Mouse (Mus musculus) neural tube, embryonic 14.5 days (tissue): ENCODE results near the gene Crybg1. TPM values are rescaled to one million over a fixed set of nuclear protein-coding genes. Genes with fewer than 3 reads are reported as not detected.

Experiments used
- ATAC-seq: fragments of 200-750 bp; cut with Nextera tagmentation; 2 replicates; pipeline ENCODE4 v1.8.0; 2017; ENCODE audit warnings: low read depth, mild to moderate bottlenecking, moderate TSS enrichment, moderate library complexity
- H3K27ac ChIP-seq: fragments of 300-500 bp; sonication (generic); 2 replicates; pipeline ENCODE4 v1.5.1; 2014; ENCODE audit warnings: low read depth, mild to moderate bottlenecking, control low read depth, low read length, moderate library complexity, mixed read lengths
- H3K27me3 ChIP-seq: fragments of 300-500 bp; sonication (generic); 2 replicates; pipeline ENCODE4 v1.6.1; 2014; ENCODE audit warnings: low read length; ENCODE audit not compliant: control insufficient read depth, insufficient read depth
- H3K36me3 ChIP-seq: fragments of 300-500 bp; sonication (generic); 2 replicates; pipeline ENCODE4 v1.6.1; 2014; ENCODE audit warnings: low read length, mixed read lengths; ENCODE audit not compliant: control insufficient read depth, insufficient read depth
- H3K4me1 ChIP-seq: fragments of 300-500 bp; sonication (generic); 2 replicates; pipeline ENCODE4 v1.6.1; 2014; ENCODE audit warnings: low read length; ENCODE audit not compliant: control insufficient read depth, insufficient read depth
- H3K4me2 ChIP-seq: fragments of 300-500 bp; sonication (generic); 2 replicates; pipeline ENCODE4 v1.6.1; 2014; ENCODE audit warnings: mild to moderate bottlenecking, low read depth, low read length, control low read depth
- H3K4me3 ChIP-seq: fragments of 300-500 bp; sonication (generic); 2 replicates; pipeline ENCODE4 v1.5.1; 2014; ENCODE audit warnings: low read depth, low read length, control low read depth, mixed read lengths
- H3K9ac ChIP-seq: fragments of 300-500 bp; sonication (generic); replicated peaks from 2 replicates; pipeline ENCODE4 v1.6.1; 2014; ENCODE audit warnings: low read depth, mild to moderate bottlenecking, control low read depth, low read length, mixed read lengths
- H3K9me3 ChIP-seq: fragments of 300-500 bp; sonication (generic); 2 replicates; pipeline ENCODE4 v1.6.1; 2016; ENCODE audit warnings: low read length; ENCODE audit not compliant: control insufficient read depth
- WGBS: fragments of 180-500 bp; shearing (Covaris S2); extraction: QIAGEN DNeasy Blood & Tissue Kit; methylation state at CpG from one replicate; pipeline ENCODE4 v1.1.7; 2014; 5-methylcytosine and 5-hydroxymethylcytosine counted together
- polyA plus RNA-seq: library from polyadenylated mRNA; unstranded; fragments of >200 nt; fragmentation: Nextera tagmentation; extraction: Ambion mirVana; gene quantifications from 2 replicates; pipeline ENCODE4 v1.2.1, GENCODE M21; 2014

Crybg1 gene
- polyA plus RNA-seq, 1 experiment from 2014 or later, result 0.09 TPM

GRCm38 (mm10) chr10:44112005-44112675 lies 36.5 kb downstream of the Crybg1 start:
- Histone ChIP-seq H3K27ac (no peak overlapping the region), H3K36me3 (no peaks in the 10 kb centered on the region), H3K4me2 (no peak overlapping the region), H3K9me3 (no peaks in the 10 kb centered on the region), H3K4me1 (no peaks in the 10 kb centered on the region), H3K4me3 (no peak overlapping the region), H3K9ac (no peak overlapping the region), H3K27me3 (no peaks in the 10 kb centered on the region)
- 84% methylated on average over 12 of the region's 12 CpGs for WGBS
- ATAC-seq, result no peak

GRCm38 (mm10) chr10:44111168-44111567 lies 37.5 kb downstream of the Crybg1 start:
- Histone ChIP-seq H3K9ac (no peak overlapping the region), H3K27me3 (no peaks in the 10 kb centered on the region), H3K4me3 (no peak overlapping the region), H3K4me1 (no peaks in the 10 kb centered on the region), H3K9me3 (no peaks in the 10 kb centered on the region), H3K36me3 (no peaks in the 10 kb centered on the region), H3K4me2 (no peak overlapping the region), H3K27ac (no peak overlapping the region)
- WGBS, result 91% methylated on average over 10 of the region's 10 CpGs
- ATAC-seq, result no peak

DNA sequence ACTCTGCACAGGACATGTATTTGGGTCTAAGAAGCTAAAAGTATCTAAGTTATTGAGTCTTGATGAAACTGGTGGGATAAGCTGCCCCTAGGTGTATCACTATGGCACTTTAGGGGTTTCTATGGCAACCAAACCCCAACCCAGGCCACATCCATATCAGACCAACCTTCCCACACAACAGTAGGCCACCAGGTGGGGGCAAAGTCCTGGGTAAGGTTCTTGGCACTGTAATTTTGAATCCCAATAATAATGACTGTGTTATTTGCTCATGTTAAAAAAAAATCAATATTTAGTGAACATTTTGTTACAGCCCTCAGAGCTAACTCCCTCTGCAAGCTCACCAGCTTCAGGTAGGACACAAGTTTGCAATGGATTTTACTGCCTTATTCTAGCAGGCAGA lies 38.2 kb downstream of the Crybg1 start:
- no peaks in the 10 kb centered on the region for H3K4me1 ChIP-seq
- no peaks in the 10 kb centered on the region for H3K36me3 ChIP-seq
- no peak for ATAC-seq
- H3K4me3 ChIP-seq, result no peak overlapping the region
- no peaks in the 10 kb centered on the region for H3K9me3 ChIP-seq
- no peak overlapping the region for H3K27ac ChIP-seq
- H3K4me2 ChIP-seq, result no peak overlapping the region
- H3K9ac ChIP-seq, result no peak overlapping the region
- no peaks in the 10 kb centered on the region for H3K27me3 ChIP-seq

DNA sequence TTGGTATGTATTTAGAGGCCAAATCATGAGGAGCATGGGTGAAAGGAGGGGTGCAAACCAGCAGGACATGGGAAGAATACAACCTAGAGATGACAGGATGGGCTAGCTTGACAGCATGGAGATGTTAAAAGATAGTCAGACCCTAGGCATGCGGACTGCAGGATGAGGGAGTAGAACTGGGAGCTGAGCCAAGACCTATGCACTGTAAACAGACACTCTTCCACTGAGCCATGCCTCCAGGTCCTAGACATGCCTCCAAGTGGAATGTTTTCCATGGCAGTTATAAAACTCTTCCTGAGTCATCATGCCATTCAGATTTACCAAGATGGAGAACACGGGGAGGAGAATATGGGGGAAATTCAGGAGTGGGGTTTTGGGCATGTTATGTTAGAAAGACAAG lies 53.9 kb downstream of the Crybg1 start:
- H3K4me3 ChIP-seq, result no peak overlapping the region
- H3K4me2 ChIP-seq, result no peak overlapping the region
- no peak overlapping the region for H3K9ac ChIP-seq
- H3K27me3 ChIP-seq, result no peaks in the 10 kb centered on the region
- no peak overlapping the region for H3K27ac ChIP-seq
- H3K4me1 ChIP-seq, result no peaks in the 10 kb centered on the region
- no peaks in the 10 kb centered on the region for H3K36me3 ChIP-seq
- no peak for ATAC-seq
- no peaks in the 10 kb centered on the region for H3K9me3 ChIP-seq
- 88% methylated on average over 2 of the region's 2 CpGs for WGBS

- no peak for ATAC-seq
- 95% methylated on average over 2 of the region's 2 CpGs for WGBS
Measured at GRCm38 (mm10) chr10:44091757-44092156, 56.9 kb downstream of the Crybg1 start.

DNA sequence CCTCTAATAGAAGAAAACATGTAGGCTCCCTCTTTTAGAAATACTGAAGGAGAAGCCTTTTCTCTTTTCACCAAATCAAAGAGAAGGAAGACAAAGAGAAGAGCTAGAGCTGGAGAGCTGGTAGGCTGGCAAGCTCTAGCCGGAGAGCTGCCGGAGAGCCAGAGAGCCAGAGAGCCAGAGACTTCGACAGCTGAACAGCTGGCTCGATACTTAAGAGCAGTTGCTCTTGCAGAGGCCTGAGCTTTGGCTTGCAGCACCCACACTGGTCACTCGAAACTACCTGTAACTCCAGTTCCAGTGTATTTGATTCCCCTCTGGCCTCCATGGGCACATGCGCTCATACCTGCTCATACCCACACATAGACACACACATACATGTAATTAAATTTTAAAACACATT lies 68.3 kb downstream of the Crybg1 start:
- no peak overlapping the region for H3K27ac ChIP-seq
- no peaks in the 10 kb centered on the region for H3K4me1 ChIP-seq
- no peaks in the 10 kb centered on the region for H3K36me3 ChIP-seq
- no peak overlapping the region for H3K4me3 ChIP-seq
- H3K9me3 ChIP-seq, result no peaks in the 10 kb centered on the region
- no peaks in the 10 kb centered on the region for H3K27me3 ChIP-seq
- ATAC-seq, result no peak
- H3K4me2 ChIP-seq, result no peak overlapping the region
- 75% methylated on average over 6 of the region's 6 CpGs for WGBS
- H3K9ac ChIP-seq, result no peak overlapping the region

More at GRCm38 (mm10) chr10:44091757-44092156, 56.9 kb downstream of the Crybg1 start:
- no peak overlapping the region for H3K4me2 ChIP-seq
- H3K4me1 ChIP-seq, result no peaks in the 10 kb centered on the region
- H3K36me3 ChIP-seq, result no peaks in the 10 kb centered on the region
- H3K27ac ChIP-seq, result no peak overlapping the region
- H3K9me3 ChIP-seq, result 0 out of 2 replicates have a peak, but pooled peaks cover 3% of the 10 kb centered on the region
- H3K27me3 ChIP-seq, result no peaks in the 10 kb centered on the region
- no peak overlapping the region for H3K9ac ChIP-seq
- H3K4me3 ChIP-seq, result no peak overlapping the region

- H3K4me2 ChIP-seq, result no peak overlapping the region
- no peak overlapping the region for H3K9ac ChIP-seq
- H3K36me3 ChIP-seq, result no peaks in the 10 kb centered on the region
- no peaks in the 10 kb centered on the region for H3K4me1 ChIP-seq
- 84% methylated on average over 6 of the region's 6 CpGs for WGBS
- no peaks in the 10 kb centered on the region for H3K27me3 ChIP-seq
- H3K4me3 ChIP-seq, result no peak overlapping the region
- ATAC-seq, result no peak
- H3K27ac ChIP-seq, result no peak overlapping the region
- H3K9me3 ChIP-seq, result no peaks in the 10 kb centered on the region
Measured at GRCm38 (mm10) chr10:44078799-44079521, 69.7 kb downstream of the Crybg1 start.

DNA sequence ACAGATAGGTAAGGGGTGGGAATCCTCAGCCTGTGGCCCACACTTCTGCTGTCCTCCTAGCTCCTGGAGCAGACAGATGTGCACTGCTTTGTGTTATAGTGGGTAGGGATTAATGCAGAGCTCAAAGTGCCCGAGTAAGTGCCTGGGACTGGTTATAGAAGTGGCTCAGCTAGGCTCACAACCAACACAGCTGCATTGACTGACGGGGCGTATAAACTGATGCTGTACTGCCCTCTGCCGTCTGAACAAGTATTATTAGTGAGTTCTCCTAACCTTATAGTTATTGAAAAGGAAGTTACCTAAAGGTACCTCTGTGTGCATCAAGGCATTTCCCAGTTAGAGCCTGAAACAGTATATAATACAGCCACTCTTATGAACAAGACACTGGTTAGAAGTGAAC lies 77.6 kb downstream of the Crybg1 start:
- H3K4me2 ChIP-seq, result no peak overlapping the region
- WGBS, result 12% methylated on average over 4 of the region's 4 CpGs
- H3K9ac ChIP-seq, result no peak overlapping the region
- H3K4me1 ChIP-seq, result no peaks in the 10 kb centered on the region
- H3K9me3 ChIP-seq, result no peaks in the 10 kb centered on the region
- no peak overlapping the region for H3K4me3 ChIP-seq
- peak; percentile 88 for ATAC-seq
- H3K27ac ChIP-seq, result no peak overlapping the region
- H3K27me3 ChIP-seq, result no peaks in the 10 kb centered on the region
- H3K36me3 ChIP-seq, result no peaks in the 10 kb centered on the region

- H3K36me3 ChIP-seq, result no peaks in the 10 kb centered on the region
- H3K27me3 ChIP-seq, result no peaks in the 10 kb centered on the region
- no peak overlapping the region for H3K9ac ChIP-seq
- 88% methylated on average over 7 of the region's 7 CpGs for WGBS
- H3K9me3 ChIP-seq, result no peaks in the 10 kb centered on the region
- no peak for ATAC-seq
- H3K4me3 ChIP-seq, result no peak overlapping the region
- no peak overlapping the region for H3K4me2 ChIP-seq
- H3K27ac ChIP-seq, result no peak overlapping the region
- H3K4me1 ChIP-seq, result no peaks in the 10 kb centered on the region
Measured at GRCm38 (mm10) chr10:44069131-44069530, 79.5 kb downstream of the Crybg1 start.
